Mouse (Mus musculus) megakaryocyte, embryonic 14.5 days (primary cell): ENCODE data around the gene Traf3ip2. TPM values are rescaled to one million over a fixed set of nuclear protein-coding genes. Genes with fewer than 3 reads are reported as not detected.

Experiments used
- H3K27me3 ChIP-seq: replicated peaks from 2 replicates; pipeline ENCODE3; 2012; ENCODE audit warnings: inconsistent platforms
- H3K36me3 ChIP-seq: replicated peaks from 2 replicates; pipeline ENCODE3; 2012; ENCODE audit warnings: low read length, inconsistent platforms, mixed read lengths
- H3K4me1 ChIP-seq: 2 replicates; pipeline ENCODE4 v1.6.1; 2012; ENCODE audit warnings: inconsistent platforms
- H3K4me3 ChIP-seq: replicated peaks from 2 replicates; pipeline ENCODE3; 2012; ENCODE audit warnings: moderate library complexity, mild to moderate bottlenecking, inconsistent platforms
- H3K9me3 ChIP-seq: 2 replicates; pipeline ENCODE4 v1.6.1; 2012; ENCODE audit warnings: inconsistent platforms
- FLI1 ChIP-seq: IDR thresholded peaks from 2 replicates; pipeline ENCODE4 v1.6.1; 2012; ENCODE audit warnings: low read length, inconsistent platforms, mixed read lengths
- GATA1 ChIP-seq: IDR thresholded peaks from 3 replicates; pipeline ENCODE4 v1.6.1; 2012; ENCODE audit warnings: mixed read lengths, low read length, inconsistent platforms, borderline replicate concordance
- polyA plus RNA-seq: library from polyadenylated mRNA; stranded (reverse); fragments of >175 nt; gene quantifications from 2 replicates; pipeline ENCODE4 v1.2.3, GENCODE M21; 2012; ENCODE audit warnings: low replicate concordance; ENCODE audit not compliant: insufficient read depth

The Traf3ip2 gene
- polyA plus RNA-seq, 1 experiment, result 1.2 TPM

- Histone ChIP-seq H3K4me1 (peaks cover 3% of the 10 kb centered on the region; the same call in 1 of the 2 replicates), H3K27me3 (peaks cover 2% of the 10 kb centered on the region), H3K36me3 (peaks cover 2% of the 10 kb centered on the region), H3K4me3 (no peak overlapping the region), H3K9me3 (no peaks in the 10 kb centered on the region)
- TF ChIP-seq FLI1 (no peak), GATA1 (no peak)
Measured at GRCm38 (mm10) chr10:39660269-39660655, 47.5 kb downstream of the Traf3ip2 start.

DNA sequence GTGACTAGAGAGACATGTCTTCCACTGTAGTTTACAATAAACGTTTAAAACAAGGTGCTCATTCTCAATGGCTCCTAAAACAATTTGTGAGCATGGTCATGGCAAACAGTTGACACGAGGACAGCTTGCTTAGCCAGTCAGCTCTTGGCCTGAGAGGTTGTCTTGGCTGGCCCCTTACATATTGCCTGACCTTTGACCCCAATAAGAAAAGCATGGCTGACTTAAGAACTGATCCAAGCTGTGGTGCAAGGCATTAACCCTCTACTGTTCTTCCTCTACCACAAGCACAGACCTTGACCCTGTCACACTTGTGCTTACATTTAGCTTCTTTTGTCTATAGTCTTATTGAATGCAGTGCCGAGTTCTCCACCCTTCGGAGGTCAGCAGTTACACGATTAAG, 48.0 kb downstream of the Traf3ip2 start:
- Histone ChIP-seq H3K9me3 (no peaks in the 10 kb centered on the region), H3K4me3 (no peak overlapping the region), H3K4me1 (peaks cover 3% of the 10 kb centered on the region; the same call in 1 of the 2 replicates), H3K36me3 (peaks cover 2% of the 10 kb centered on the region), H3K27me3 (peaks cover 2% of the 10 kb centered on the region)
- no peak for TF ChIP-seq FLI1
- TF ChIP-seq GATA1, result no peak

DNA sequence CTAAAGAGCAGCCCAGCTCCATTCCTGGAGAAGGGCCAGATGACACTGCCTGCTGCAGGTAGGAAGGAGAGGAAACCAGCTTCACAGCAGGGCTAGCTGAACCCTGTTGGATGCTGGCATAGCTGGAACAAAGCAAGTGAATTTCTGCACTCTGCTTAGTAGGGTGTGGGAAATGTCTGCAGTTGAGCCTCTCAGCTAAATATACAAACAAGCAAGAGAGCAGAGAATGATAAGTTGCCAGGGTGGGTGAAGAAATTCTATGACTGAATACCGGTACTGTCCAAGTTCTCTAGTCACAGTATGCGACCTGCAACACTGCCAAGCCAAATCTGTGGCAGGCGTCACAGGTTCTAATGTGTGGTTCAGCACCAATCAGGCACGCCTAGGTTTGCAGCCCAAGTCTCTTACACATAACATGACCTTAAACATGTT, 52.4 kb downstream of the Traf3ip2 start:
- H3K9me3 ChIP-seq, result no peaks in the 10 kb centered on the region
- peaks cover 2% of the 10 kb centered on the region for H3K27me3 ChIP-seq
- H3K4me1 ChIP-seq, result no peaks in the 10 kb centered on the region; the same call in 1 of the 2 replicates
- TF ChIP-seq GATA1 (no peak), FLI1 (no peak)
- H3K4me3 ChIP-seq, result no peak overlapping the region
- H3K36me3 ChIP-seq, result no peaks in the 10 kb centered on the region

GRCm38 (mm10) chr10:39666027-39666426, 53.3 kb downstream of the Traf3ip2 start:
- Histone ChIP-seq H3K36me3 (no peaks in the 10 kb centered on the region), H3K4me3 (no peak overlapping the region), H3K4me1 (no peaks in the 10 kb centered on the region; the same call in 1 of the 2 replicates), H3K9me3 (no peaks in the 10 kb centered on the region), H3K27me3 (peaks cover 2% of the 10 kb centered on the region)
- TF ChIP-seq GATA1, result no peak
- no peak for TF ChIP-seq FLI1

- no peaks in the 10 kb centered on the region for H3K9me3 ChIP-seq
- peaks cover 8% of the 10 kb centered on the region for H3K4me1 ChIP-seq
- TF ChIP-seq FLI1 (no peak), GATA1 (no peak)
- H3K27me3 ChIP-seq, result no peaks in the 10 kb centered on the region
- H3K4me3 ChIP-seq, result no peak overlapping the region
- H3K36me3 ChIP-seq, result no peaks in the 10 kb centered on the region
Measured at GRCm38 (mm10) chr10:39671451-39671850, 58.7 kb downstream of the Traf3ip2 start.

- Histone ChIP-seq H3K9me3 (no peaks in the 10 kb centered on the region), H3K4me1 (peaks cover 8% of the 10 kb centered on the region), H3K4me3 (no peak overlapping the region), H3K36me3 (no peaks in the 10 kb centered on the region), H3K27me3 (no peaks in the 10 kb centered on the region)
- TF ChIP-seq GATA1 (no peak), FLI1 (no peak)
Measured at GRCm38 (mm10) chr10:39672547-39673051, 59.9 kb downstream of the Traf3ip2 start.

DNA sequence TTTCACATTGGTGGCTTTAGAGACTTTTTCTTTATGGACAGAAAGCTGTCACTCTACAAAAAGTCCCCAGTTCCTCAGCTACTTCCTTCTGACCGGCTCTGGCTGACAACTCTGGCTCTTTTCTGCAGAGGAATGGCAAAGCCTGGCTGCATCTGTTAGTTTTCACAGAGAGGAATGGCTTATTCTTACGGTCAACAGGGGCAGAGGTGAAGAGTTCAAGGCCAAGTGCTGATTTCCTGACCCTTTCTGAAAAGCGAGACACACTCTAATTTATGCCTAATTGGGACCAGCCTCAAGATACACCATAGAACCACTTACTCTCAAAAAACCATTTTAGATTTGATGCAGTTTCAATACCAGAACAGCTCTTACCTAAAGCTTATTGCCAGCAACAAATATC, 61.4 kb downstream of the Traf3ip2 start:
- H3K27me3 ChIP-seq, result no peaks in the 10 kb centered on the region
- H3K9me3 ChIP-seq, result no peaks in the 10 kb centered on the region
- H3K4me3 ChIP-seq, result no peak overlapping the region
- peaks cover 8% of the 10 kb centered on the region for H3K4me1 ChIP-seq
- H3K36me3 ChIP-seq, result no peaks in the 10 kb centered on the region
- TF ChIP-seq FLI1 (no peak), GATA1 (no peak)

GRCm38 (mm10) chr10:39674766-39675165, 62.0 kb downstream of the Traf3ip2 start:
- peaks cover 8% of the 10 kb centered on the region for H3K4me1 ChIP-seq
- H3K27me3 ChIP-seq, result no peaks in the 10 kb centered on the region
- H3K4me3 ChIP-seq, result no peak overlapping the region
- TF ChIP-seq FLI1, result no peak
- H3K9me3 ChIP-seq, result no peaks in the 10 kb centered on the region
- H3K36me3 ChIP-seq, result no peaks in the 10 kb centered on the region

GRCm38 (mm10) chr10:39678199-39678791, 65.6 kb downstream of the Traf3ip2 start:
- Histone ChIP-seq H3K4me1 (peaks cover 3% of the 10 kb centered on the region; the same call in 1 of the 2 replicates), H3K36me3 (no peaks in the 10 kb centered on the region), H3K9me3 (no peaks in the 10 kb centered on the region), H3K27me3 (no peaks in the 10 kb centered on the region), H3K4me3 (no peak overlapping the region)
- TF ChIP-seq FLI1, result no peak
- no peak for TF ChIP-seq GATA1

GRCm38 (mm10) chr10:39681014-39681413, 68.3 kb downstream of the Traf3ip2 start:
- no peak overlapping the region for H3K4me3 ChIP-seq
- no peaks in the 10 kb centered on the region for H3K9me3 ChIP-seq
- H3K4me1 ChIP-seq, result 0 out of 2 replicates have a peak, but pooled peaks cover 3% of the 10 kb centered on the region
- no peaks in the 10 kb centered on the region for H3K27me3 ChIP-seq
- TF ChIP-seq GATA1 (no peak), FLI1 (no peak)
- H3K36me3 ChIP-seq, result no peaks in the 10 kb centered on the region

- Histone ChIP-seq H3K4me1 (0 out of 2 replicates have a peak, but pooled peaks cover 3% of the 10 kb centered on the region), H3K4me3 (no peak overlapping the region), H3K36me3 (no peaks in the 10 kb centered on the region), H3K9me3 (no peaks in the 10 kb centered on the region), H3K27me3 (no peaks in the 10 kb centered on the region)
- TF ChIP-seq FLI1 (no peak), GATA1 (no peak)
Measured at GRCm38 (mm10) chr10:39682556-39682955, 69.8 kb downstream of the Traf3ip2 start.
